Mouse (Mus musculus) lung, postnatal 0 days (tissue): ENCODE measurements around the gene Gucd1. TPM values are rescaled to one million over a fixed set of nuclear protein-coding genes. Genes with fewer than 3 reads are reported as not detected.
A peak's percentile ranks its signal among the peaks of the same experiment; 100 is the strongest.

ENCODE experiments used
- ATAC-seq: fragments of 200-750 bp; cut with Nextera tagmentation; 2 replicates; pipeline ENCODE4 v1.8.0; 2017; ENCODE audit warnings: moderate library complexity
- DNase-seq: peaks from one replicate; pipeline ENCODE4 v3.0.0-alpha.2; 2016; ENCODE audit warnings: low spot score
- H3K27ac ChIP-seq: fragments of 300-500 bp; sonication (generic); 2 replicates; pipeline ENCODE4 v1.5.1; 2014; ENCODE audit warnings: antibody characterized with exemption, mild to moderate bottlenecking, low read length, mixed read lengths
- H3K27me3 ChIP-seq: fragments of 300-500 bp; sonication (generic); replicated peaks from 2 replicates; pipeline ENCODE4 v1.6.1; 2014; ENCODE audit warnings: low read length, mixed read lengths; ENCODE audit not compliant: insufficient read depth
- H3K36me3 ChIP-seq: fragments of 300-500 bp; sonication (generic); 2 replicates; pipeline ENCODE4 v1.6.1; 2014; ENCODE audit warnings: low read length, mixed read lengths; ENCODE audit not compliant: insufficient read depth
- H3K4me1 ChIP-seq: fragments of 300-500 bp; sonication (generic); 2 replicates; pipeline ENCODE4 v1.6.1; 2014; ENCODE audit warnings: antibody characterized with exemption, low read depth, low read length, mixed read lengths; ENCODE audit not compliant: insufficient read depth
- H3K4me2 ChIP-seq: fragments of 300-500 bp; sonication (generic); replicated peaks from 2 replicates; pipeline ENCODE4 v1.6.1; 2014; ENCODE audit warnings: low read depth, mild to moderate bottlenecking, low read length, moderate library complexity, mixed read lengths
- H3K4me3 ChIP-seq: fragments of 300-500 bp; sonication (generic); 2 replicates; pipeline ENCODE4 v1.5.1; 2014; ENCODE audit warnings: low read depth, low read length
- H3K9ac ChIP-seq: fragments of 300-500 bp; sonication (generic); replicated peaks from 2 replicates; pipeline ENCODE4 v1.6.1; 2014; ENCODE audit warnings: low read depth, mild to moderate bottlenecking
- H3K9me3 ChIP-seq: fragments of 300-500 bp; sonication (generic); 2 replicates; pipeline ENCODE4 v1.6.1; 2016; ENCODE audit warnings: low read length, mixed read lengths
- CTCF ChIP-seq: IDR thresholded peaks from 2 replicates; pipeline ENCODE4 v1.5.1; 2016; ENCODE audit warnings: antibody characterized with exemption, mild to moderate bottlenecking
- EP300 ChIP-seq: IDR thresholded peaks from 2 replicates; pipeline ENCODE4 v1.6.1; 2016; ENCODE audit warnings: antibody characterized with exemption, mild to moderate bottlenecking, control low read depth
- WGBS: fragments of 180-500 bp; shearing (Covaris S2); extraction: QIAGEN DNeasy Blood & Tissue Kit; methylation state at CpG from one replicate; pipeline ENCODE4 v1.1.7; 2014; 5-methylcytosine and 5-hydroxymethylcytosine counted together
- polyA plus RNA-seq: library from polyadenylated mRNA; unstranded; fragments of >200 nt; fragmentation: Nextera tagmentation; extraction: Ambion mirVana; gene quantifications from 2 replicates; pipeline ENCODE4 v1.2.1, GENCODE M21; 2015

The Gucd1 gene
- polyA plus RNA-seq, 1 experiment from 2014 or later, result 20.3 TPM

- H3K4me3 ChIP-seq, result no peak overlapping the region
- 49% methylated on average over 13 of the region's 13 CpGs for whole genome bisulfite sequencing
- TF ChIP-seq CTCF (no peak), EP300 (no peak)
- H3K27me3 ChIP-seq, result no peaks in the 10 kb centered on the region
- no peak overlapping the region for H3K27ac ChIP-seq
- H3K4me1 ChIP-seq, result no peaks in the 10 kb centered on the region
- DNase-seq, result peak; percentile 46
- H3K4me2 ChIP-seq, result no peak overlapping the region
- ATAC-seq, result peak; percentile 65
- H3K9me3 ChIP-seq, result no peaks in the 10 kb centered on the region
- no peak overlapping the region for H3K9ac ChIP-seq
- H3K36me3 ChIP-seq, result no peaks in the 10 kb centered on the region
These were observed 111.0 kb downstream of the Gucd1 start for GRCm38 (mm10) chr10:75406755-75407154.

GRCm38 (mm10) chr10:75405916-75406315 is 111.9 kb downstream of the Gucd1 start:
- 87% methylated on average over 8 of the region's 8 CpGs for WGBS
- ATAC-seq (no peak), DNase-seq (no peak)
- H3K4me3 ChIP-seq, result no peak overlapping the region
- H3K27me3 ChIP-seq, result no peaks in the 10 kb centered on the region
- H3K36me3 ChIP-seq, result no peaks in the 10 kb centered on the region
- no peaks in the 10 kb centered on the region for H3K9me3 ChIP-seq
- TF ChIP-seq EP300 (no peak), CTCF (no peak)
- H3K4me2 ChIP-seq, result no peak overlapping the region
- no peak overlapping the region for H3K9ac ChIP-seq
- no peaks in the 10 kb centered on the region for H3K4me1 ChIP-seq
- no peak overlapping the region for H3K27ac ChIP-seq

- Histone ChIP-seq H3K4me1 (no peaks in the 10 kb centered on the region), H3K27me3 (no peaks in the 10 kb centered on the region), H3K27ac (no peak within 1 kb of the TSS), H3K9ac (no peak within 1 kb of the TSS), H3K4me3 (no peak within 1 kb of the TSS), H3K9me3 (no peaks in the 10 kb centered on the region), H3K36me3 (no peaks in the 10 kb centered on the region), H3K4me2 (no peak within 1 kb of the TSS)
- WGBS, result 65% methylated on average over 4 of the region's 4 CpGs
- DNase-seq (no peak), ATAC-seq (no peak)
- peak; percentile 51 for TF ChIP-seq CTCF
- TF ChIP-seq EP300, result no peak
These were observed 116.8 kb downstream of the Gucd1 start, which contains the start of gene Upb1 for GRCm38 (mm10) chr10:75400958-75401357. Gene Upb1, plus strand, starts transcription at chr10:75401115.

- H3K4me1 ChIP-seq, result no peaks in the 10 kb centered on the region
- no peaks in the 10 kb centered on the region for H3K27me3 ChIP-seq
- no peak overlapping the region for H3K4me3 ChIP-seq
- no peak overlapping the region for H3K27ac ChIP-seq
- H3K36me3 ChIP-seq, result no peaks in the 10 kb centered on the region
- WGBS, result 32% methylated on average over 14 of the region's 14 CpGs
- TF ChIP-seq CTCF, result no peak
- TF ChIP-seq EP300, result 0 out of 2 replicates have a peak, but pooled peaks have one; percentile 26
- H3K9me3 ChIP-seq, result no peaks in the 10 kb centered on the region
- H3K4me2 ChIP-seq, result 0 out of 2 replicates have a peak overlapping the region, but pooled peaks have one; percentile 3
- DNase-seq (peak; percentile 50), ATAC-seq (peak; percentile 79)
- no peak overlapping the region for H3K9ac ChIP-seq
These were observed 120.8 kb downstream of the Gucd1 start for GRCm38 (mm10) chr10:75396966-75397365.

- no peaks in the 10 kb centered on the region for H3K27me3 ChIP-seq
- H3K9ac ChIP-seq, result no peak overlapping the region
- H3K4me2 ChIP-seq, result no peak overlapping the region
- TF ChIP-seq CTCF (no peak), EP300 (no peak)
- no peaks in the 10 kb centered on the region for H3K4me1 ChIP-seq
- no peaks in the 10 kb centered on the region for H3K36me3 ChIP-seq
- no peaks in the 10 kb centered on the region for H3K9me3 ChIP-seq
- H3K4me3 ChIP-seq, result no peak overlapping the region
- ATAC-seq (no peak), DNase-seq (no peak)
- 82% methylated on average over 8 of the region's 8 CpGs for WGBS
- no peak overlapping the region for H3K27ac ChIP-seq
These were observed 123.0 kb downstream of the Gucd1 start for GRCm38 (mm10) chr10:75394796-75395195.

- Histone ChIP-seq H3K27me3 (no peaks in the 10 kb centered on the region), H3K4me2 (no peak overlapping the region), H3K27ac (no peak overlapping the region), H3K36me3 (no peaks in the 10 kb centered on the region), H3K4me3 (no peak overlapping the region), H3K9ac (no peak overlapping the region), H3K9me3 (no peaks in the 10 kb centered on the region), H3K4me1 (no peaks in the 10 kb centered on the region)
- TF ChIP-seq EP300, result no peak
- TF ChIP-seq CTCF, result peak; percentile 50
- DNase-seq (no peak), ATAC-seq (no peak)
- WGBS, result 78% methylated on average over 4 of the region's 4 CpGs
These were observed 126.9 kb downstream of the Gucd1 start for GRCm38 (mm10) chr10:75390832-75391231.

GRCm38 (mm10) chr10:75390156-75390555 is 127.6 kb downstream of the Gucd1 start:
- H3K9ac ChIP-seq, result no peak overlapping the region
- DNase-seq (no peak), ATAC-seq (no peak)
- H3K36me3 ChIP-seq, result no peaks in the 10 kb centered on the region
- no peaks in the 10 kb centered on the region for H3K4me1 ChIP-seq
- 78% methylated on average over 2 of the region's 2 CpGs for WGBS
- H3K4me2 ChIP-seq, result no peak overlapping the region
- no peaks in the 10 kb centered on the region for H3K27me3 ChIP-seq
- no peaks in the 10 kb centered on the region for H3K9me3 ChIP-seq
- no peak overlapping the region for H3K4me3 ChIP-seq
- no peak overlapping the region for H3K27ac ChIP-seq
- no peak for TF ChIP-seq EP300
- peak; percentile 43 for TF ChIP-seq CTCF
